15 mouse cellular contexts compared by ENCODE assay signal in genomic region chr5:122267136-122267535, GRCm38 (mm10).
"Had no signal": no experiment of that assay in that cellular context is flagged by ENCODE, and none has a peak within 500 bp of the region (broad histone marks: within the 10 kb centered on the region; RNA-seq: fewer than 3 reads in every experiment).

No protein-coding gene starts in this region.

- ATAC-seq: intestine, postnatal 0 days; midbrain, embryonic 13.5 days; midbrain, embryonic 16.5 days had no signal

- H3K9ac ChIP-seq: liver, embryonic 14.5 days; lung, embryonic 15.5 days; midbrain, embryonic 13.5 days; neural tube, embryonic 13.5 days had no signal

- H3K4me2 ChIP-seq: liver, embryonic 11.5 days; lung, embryonic 15.5 days; midbrain, embryonic 13.5 days; neural tube, embryonic 13.5 days had no signal

- H3K4me3 ChIP-seq: layer of hippocampus, adult 2 months; left cerebral cortex, adult 2 months; lung, embryonic 15.5 days; megakaryocyte, embryonic 14.5 days; midbrain, embryonic 10.5 days; midbrain, embryonic 13.5 days; myocyte; neural tube, embryonic 13.5 days had no signal

- H3K9me3 ChIP-seq: lung, embryonic 15.5 days; megakaryocyte, embryonic 14.5 days; midbrain, embryonic 10.5 days; midbrain, embryonic 13.5 days; neural tube, embryonic 13.5 days had no signal

- H3K27me3 ChIP-seq: lung, embryonic 15.5 days; megakaryocyte, embryonic 14.5 days; midbrain, embryonic 13.5 days; neural tube, embryonic 13.5 days had no signal

- H3K27ac ChIP-seq: kidney, postnatal 0 days; layer of hippocampus, adult 2 months; left cerebral cortex, adult 2 months; liver, embryonic 14.5 days; lung, embryonic 15.5 days; midbrain, embryonic 10.5 days; midbrain, embryonic 13.5 days; neural tube, embryonic 13.5 days had no signal

- H3K36me3 ChIP-seq: lung, embryonic 15.5 days; midbrain, embryonic 10.5 days; midbrain, embryonic 13.5 days; neural tube, embryonic 13.5 days had no signal

- DNase-seq: layer of hippocampus, adult 9-11 months; lung, postnatal 36 days had no signal
